Mouse (Mus musculus): ENCODE results near the gene Stmn3. TPM values are rescaled to one million over a fixed set of nuclear protein-coding genes. Genes with fewer than 3 reads are reported as not detected.
"Not testable (repeated sequence)": the region's sequence is repeated elsewhere in the genome, so short reads cannot be mapped to it uniquely, and the experiment has no call there.

Gene Stmn3
- polyA plus RNA-seq, 1 experiment from 2014 or later = 54.8 TPM

DNA sequence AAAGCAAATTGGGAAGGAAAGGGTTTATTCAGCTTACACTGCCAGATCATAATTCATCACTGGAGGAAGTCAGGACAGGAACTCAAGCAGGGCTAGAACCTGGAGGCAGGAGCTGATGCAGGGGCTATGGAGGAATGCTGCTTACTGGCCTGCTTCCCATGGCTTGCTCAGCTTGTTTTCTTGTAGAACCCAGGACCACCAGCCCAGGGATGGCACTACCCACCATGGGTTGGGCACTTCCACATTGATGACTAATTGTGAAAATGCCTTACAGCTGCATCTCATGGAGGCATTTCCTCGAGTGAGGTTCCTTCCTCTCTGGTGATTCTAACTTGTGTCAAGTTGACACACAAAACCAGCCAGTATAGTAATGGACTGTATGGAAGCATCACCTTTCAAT lies 23.4 kb downstream of the Stmn3 start:
- Histone ChIP-seq H3K27ac (ENCODE audit: low read length) (no peak overlapping the region), H3K9me3 (ENCODE audit: control insufficient read depth, low read depth, low read length) (no peaks in the 10 kb centered on the region), H3K4me3 (ENCODE audit: low read depth, low read length) (no peak overlapping the region), H3K4me2 (replicated peaks; ENCODE audit: low read depth, low read length) (no peak overlapping the region), H3K27me3 (ENCODE audit: control insufficient read depth, insufficient read depth, low read length) (no peaks in the 10 kb centered on the region), H3K36me3 (ENCODE audit: control insufficient read depth, insufficient read depth, low read length) (no peaks in the 10 kb centered on the region), H3K9ac (replicated peaks; ENCODE audit: low read depth, low read length) (no peak overlapping the region), H3K4me1 (ENCODE audit: control insufficient read depth, insufficient read depth, low read length) (peaks cover 12% of the 10 kb centered on the region; the same call in 1 of the 2 replicates)
- no peak for ATAC-seq (ENCODE audit: insufficient number of reproducible peaks, insufficient read depth, low FRiP score, low read depth)
- 78% methylated on average over 1 of the region's 1 CpGs for WGBS

DNA sequence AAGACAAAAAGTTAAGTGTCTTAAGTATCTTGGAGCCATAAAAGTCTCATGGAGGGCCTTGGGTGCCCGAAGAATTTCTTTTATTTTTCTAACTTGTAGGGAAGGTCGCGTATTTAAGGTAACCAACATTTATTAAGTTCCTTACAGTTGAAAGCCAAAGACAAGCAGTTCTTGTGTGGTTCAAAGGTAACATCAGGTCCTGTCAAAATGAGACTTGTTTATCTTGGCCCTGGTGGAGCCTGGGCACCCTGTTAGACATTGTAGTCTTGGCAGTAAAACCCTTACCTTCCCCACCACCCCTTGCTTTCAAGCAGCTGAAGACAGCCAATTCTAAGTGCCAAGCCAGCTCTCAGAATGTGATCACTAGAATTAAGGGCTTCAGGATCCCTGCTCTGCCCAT lies 25.6 kb downstream of the Stmn3 start:
- WGBS = 72% methylated on average over 3 of the region's 3 CpGs
- ATAC-seq (ENCODE audit: insufficient number of reproducible peaks, insufficient read depth, low FRiP score, low read depth) = no peak

DNA sequence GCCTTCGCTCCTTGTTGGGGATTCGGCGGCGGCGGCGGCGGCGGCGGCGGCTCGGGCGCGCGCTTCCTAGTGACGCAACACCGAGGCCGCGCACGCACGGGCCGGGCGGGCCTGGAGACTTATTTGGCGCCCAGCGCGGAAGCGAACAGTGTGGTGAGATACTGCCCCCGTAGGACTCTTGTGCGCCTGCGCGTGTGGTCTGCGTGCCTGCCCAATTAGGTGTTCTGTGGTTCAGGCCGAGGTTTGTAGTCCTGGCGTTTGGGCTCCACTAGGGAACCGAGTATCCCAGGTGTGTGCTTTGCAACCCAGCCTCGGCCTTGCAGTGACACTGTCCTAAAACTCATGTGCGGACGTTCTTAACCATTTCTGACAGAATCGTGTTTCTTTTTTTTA lies 26.3 kb downstream of the Stmn3 start, which contains the start of gene Gmeb2:
TSS of gene Gmeb2 (minus strand) at position 78 of the 393 bp plus-strand sequence.
- H3K9ac ChIP-seq (replicated peaks; ENCODE audit: low read depth, low read length) = peak within 1 kb of the TSS; percentile 71
- peak within 1 kb of the TSS; percentile 68 for H3K4me3 ChIP-seq (ENCODE audit: low read depth, low read length)
- peaks cover 12% of the 10 kb centered on the region; the same call in 1 of the 2 replicates for H3K4me1 ChIP-seq (ENCODE audit: control insufficient read depth, insufficient read depth, low read length)
- H3K9me3 ChIP-seq (ENCODE audit: control insufficient read depth, low read depth, low read length); H3K36me3 ChIP-seq (ENCODE audit: control insufficient read depth, insufficient read depth, low read length); H3K27me3 ChIP-seq (ENCODE audit: control insufficient read depth, insufficient read depth, low read length): not testable (repeated sequence)
- peak within 1 kb of the TSS; percentile 94 for H3K27ac ChIP-seq (ENCODE audit: low read length)
- peak; percentile 96 for ATAC-seq (ENCODE audit: insufficient number of reproducible peaks, insufficient read depth, low FRiP score, low read depth)
- H3K4me2 ChIP-seq (replicated peaks; ENCODE audit: low read depth, low read length) = peak within 1 kb of the TSS; percentile 76
- WGBS = under 1% methylated on average over 18 of the region's 38 CpGs

More for the DNA sequence above, 25.6 kb downstream of the Stmn3 start:
- Histone ChIP-seq H3K27ac (ENCODE audit: low read length) (no peak overlapping the region), H3K27me3 (ENCODE audit: control insufficient read depth, insufficient read depth, low read length) (no peaks in the 10 kb centered on the region), H3K36me3 (ENCODE audit: control insufficient read depth, insufficient read depth, low read length) (no peaks in the 10 kb centered on the region), H3K4me3 (ENCODE audit: low read depth, low read length) (peak overlapping the region; percentile 68), H3K4me2 (replicated peaks; ENCODE audit: low read depth, low read length) (peak overlapping the region; percentile 60), H3K9me3 (ENCODE audit: control insufficient read depth, low read depth, low read length) (no peaks in the 10 kb centered on the region), H3K4me1 (ENCODE audit: control insufficient read depth, insufficient read depth, low read length) (peaks cover 12% of the 10 kb centered on the region; the same call in 1 of the 2 replicates), H3K9ac (replicated peaks; ENCODE audit: low read depth, low read length) (peak overlapping the region; percentile 38; the same call in 1 of the 2 replicates)

GRCm38 (mm10) chr2:181287338-181287957 lies 26.9 kb downstream of the Stmn3 start:
- Histone ChIP-seq H3K36me3 (ENCODE audit: control insufficient read depth, insufficient read depth, low read length) (no peaks in the 10 kb centered on the region), H3K9me3 (ENCODE audit: control insufficient read depth, low read depth, low read length) (no peaks in the 10 kb centered on the region), H3K27ac (ENCODE audit: low read length) (peak overlapping the region; percentile 94), H3K27me3 (ENCODE audit: control insufficient read depth, insufficient read depth, low read length) (no peaks in the 10 kb centered on the region), H3K9ac (replicated peaks; ENCODE audit: low read depth, low read length) (peak overlapping the region; percentile 71), H3K4me3 (ENCODE audit: low read depth, low read length) (peak overlapping the region; percentile 68), H3K4me2 (replicated peaks; ENCODE audit: low read depth, low read length) (peak overlapping the region; percentile 76), H3K4me1 (ENCODE audit: control insufficient read depth, insufficient read depth, low read length) (peaks cover 12% of the 10 kb centered on the region; the same call in 1 of the 2 replicates)
- under 1% methylated on average over 48 of the region's 71 CpGs for WGBS
- peak; percentile 86 for ATAC-seq (ENCODE audit: insufficient number of reproducible peaks, insufficient read depth, low FRiP score, low read depth)

DNA sequence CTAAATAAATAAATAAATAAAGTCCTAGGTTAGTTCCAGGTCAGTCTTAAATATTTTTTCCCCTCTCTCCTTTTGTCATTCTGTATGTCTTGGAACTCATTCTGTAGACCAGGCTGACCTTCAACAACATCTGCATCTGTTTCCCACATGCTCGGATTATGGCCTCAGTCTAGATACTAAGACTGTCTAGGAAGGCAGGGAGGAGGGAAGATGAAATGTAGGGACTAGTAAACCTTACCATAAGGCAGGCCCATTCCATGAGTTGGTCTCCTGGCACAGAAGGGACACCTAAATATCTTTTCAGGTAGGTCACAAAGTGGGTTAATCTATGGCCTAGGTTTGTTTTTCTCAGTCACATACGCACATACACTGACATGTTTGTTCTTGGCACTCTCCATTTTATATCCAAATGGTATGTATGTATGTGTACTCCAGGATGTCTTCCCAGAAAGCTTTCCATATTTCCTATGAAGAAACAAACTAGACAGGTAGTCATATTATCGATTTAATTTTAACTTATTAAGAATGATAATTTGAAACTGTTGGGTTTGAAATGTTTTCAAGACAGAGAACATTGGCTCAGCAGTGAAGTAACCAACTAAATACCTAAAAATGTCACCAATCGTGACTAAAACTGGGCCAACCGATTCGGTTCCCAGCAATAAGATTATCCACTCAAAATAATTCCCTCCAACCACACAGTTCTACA lies 27.5 kb downstream of the Stmn3 start:
- peak overlapping the region; percentile 76 for H3K4me2 ChIP-seq (replicated peaks; ENCODE audit: low read depth, low read length)
- no peaks in the 10 kb centered on the region for H3K27me3 ChIP-seq (ENCODE audit: control insufficient read depth, insufficient read depth, low read length)
- 0 out of 2 replicates have a peak, but pooled peaks cover 3% of the 10 kb centered on the region for H3K36me3 ChIP-seq (ENCODE audit: control insufficient read depth, insufficient read depth, low read length)
- H3K4me3 ChIP-seq (ENCODE audit: low read depth, low read length) = peak overlapping the region; percentile 68
- 52% methylated on average over 6 of the region's 6 CpGs for WGBS
- H3K9me3 ChIP-seq (ENCODE audit: control insufficient read depth, low read depth, low read length) = no peaks in the 10 kb centered on the region
- H3K9ac ChIP-seq (replicated peaks; ENCODE audit: low read depth, low read length) = peak overlapping the region; percentile 71
- H3K4me1 ChIP-seq (ENCODE audit: control insufficient read depth, insufficient read depth, low read length) = peaks cover 12% of the 10 kb centered on the region; the same call in 1 of the 2 replicates
- no peak for ATAC-seq (ENCODE audit: insufficient number of reproducible peaks, insufficient read depth, low FRiP score, low read depth)
- H3K27ac ChIP-seq (ENCODE audit: low read length) = peak overlapping the region; percentile 94

GRCm38 (mm10) chr2:181279968-181280367 lies 34.3 kb downstream of the Stmn3 start:
- no peak for ATAC-seq (ENCODE audit: insufficient number of reproducible peaks, insufficient read depth, low FRiP score, low read depth)
- 84% methylated on average over 1 of the region's 1 CpGs for WGBS
- no peak overlapping the region for H3K4me3 ChIP-seq (ENCODE audit: low read depth, low read length)
- no peaks in the 10 kb centered on the region for H3K27me3 ChIP-seq (ENCODE audit: control insufficient read depth, insufficient read depth, low read length)
- no peaks in the 10 kb centered on the region for H3K9me3 ChIP-seq (ENCODE audit: control insufficient read depth, low read depth, low read length)
- H3K27ac ChIP-seq (ENCODE audit: low read length) = no peak overlapping the region
- no peak overlapping the region for H3K9ac ChIP-seq (replicated peaks; ENCODE audit: low read depth, low read length)
- H3K4me1 ChIP-seq (ENCODE audit: control insufficient read depth, insufficient read depth, low read length) = no peaks in the 10 kb centered on the region
- H3K4me2 ChIP-seq (replicated peaks; ENCODE audit: low read depth, low read length) = no peak overlapping the region
- peaks cover 22% of the 10 kb centered on the region for H3K36me3 ChIP-seq (ENCODE audit: control insufficient read depth, insufficient read depth, low read length)

DNA sequence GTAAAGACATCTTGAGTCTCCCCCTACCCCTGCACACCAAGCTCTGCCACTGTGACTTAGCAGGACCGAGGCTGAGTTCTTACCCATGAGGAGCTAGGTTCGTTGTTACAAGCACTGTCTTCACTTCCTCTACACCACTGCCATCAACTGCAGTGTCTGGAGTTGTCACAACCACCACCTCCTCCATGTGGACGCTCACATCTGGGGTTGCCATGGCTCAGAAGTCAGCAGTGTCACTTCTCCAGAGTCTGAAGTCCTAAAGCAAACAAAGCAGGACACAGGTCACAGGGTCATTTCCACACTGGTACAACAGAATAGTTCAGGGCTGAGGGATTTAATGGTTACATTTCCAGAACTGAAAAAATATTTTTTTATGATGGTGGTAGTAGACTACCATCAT lies 36.4 kb downstream of the Stmn3 start:
- Histone ChIP-seq H3K27me3 (ENCODE audit: control insufficient read depth, insufficient read depth, low read length) (no peaks in the 10 kb centered on the region), H3K36me3 (ENCODE audit: control insufficient read depth, insufficient read depth, low read length) (peaks cover 33% of the 10 kb centered on the region), H3K4me3 (ENCODE audit: low read depth, low read length) (no peak overlapping the region), H3K4me1 (ENCODE audit: control insufficient read depth, insufficient read depth, low read length) (no peaks in the 10 kb centered on the region), H3K4me2 (replicated peaks; ENCODE audit: low read depth, low read length) (no peak overlapping the region), H3K27ac (ENCODE audit: low read length) (no peak overlapping the region), H3K9ac (replicated peaks; ENCODE audit: low read depth, low read length) (no peak overlapping the region), H3K9me3 (ENCODE audit: control insufficient read depth, low read depth, low read length) (no peaks in the 10 kb centered on the region)
- 70% methylated on average over 3 of the region's 3 CpGs for WGBS
- ATAC-seq (ENCODE audit: insufficient number of reproducible peaks, insufficient read depth, low FRiP score, low read depth) = no peak

- Histone ChIP-seq H3K4me3 (ENCODE audit: low read depth, low read length) (no peak overlapping the region), H3K9ac (replicated peaks; ENCODE audit: low read depth, low read length) (no peak overlapping the region), H3K27me3 (ENCODE audit: control insufficient read depth, insufficient read depth, low read length) (no peaks in the 10 kb centered on the region), H3K4me1 (ENCODE audit: control insufficient read depth, insufficient read depth, low read length) (no peaks in the 10 kb centered on the region), H3K9me3 (ENCODE audit: control insufficient read depth, low read depth, low read length) (no peaks in the 10 kb centered on the region), H3K27ac (ENCODE audit: low read length) (no peak overlapping the region), H3K36me3 (ENCODE audit: control insufficient read depth, insufficient read depth, low read length) (peaks cover 30% of the 10 kb centered on the region), H3K4me2 (replicated peaks; ENCODE audit: low read depth, low read length) (no peak overlapping the region)
- no peak for ATAC-seq (ENCODE audit: insufficient number of reproducible peaks, insufficient read depth, low FRiP score, low read depth)
- WGBS = 86% methylated on average over 1 of the region's 1 CpGs
Observed at GRCm38 (mm10) chr2:181276766-181277165, 37.5 kb downstream of the Stmn3 start.
